Mouse (Mus musculus): Measurements from ENCODE around the gene Gm13889.

The Gm13889 gene

GRCm38 (mm10) chr2:93958216-93958615, 1.2 kb upstream of the Gm13889 start:
- DNase-seq (ENCODE audit: low read depth, low spot score) = no peak

DNA sequence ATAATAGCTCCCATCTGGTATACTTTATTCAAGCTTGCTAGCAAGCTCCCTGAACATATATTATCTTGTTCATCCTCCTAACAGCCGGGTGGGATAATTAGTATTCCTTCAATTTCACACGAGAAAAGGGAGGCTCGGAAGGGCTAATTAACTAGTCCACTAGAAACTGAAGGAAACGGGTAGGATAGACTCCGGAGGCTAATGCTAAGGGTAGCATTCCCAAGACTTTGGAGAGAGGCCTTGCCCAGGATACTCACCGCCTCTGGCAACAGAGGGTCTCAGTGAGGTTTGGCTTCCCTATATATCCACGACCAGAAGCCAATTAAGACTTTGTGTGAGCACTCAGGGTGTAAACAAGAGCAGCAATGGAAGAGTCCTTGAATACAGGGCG, 779 bp upstream of the Gm13889 start:
- no peak for DNase-seq (ENCODE audit: low read depth, low spot score)

GRCm38 (mm10) chr2:93956331-93956801, 635 bp downstream of the Gm13889 start:
- DNase-seq (ENCODE audit: low read depth, low spot score) = no peak

- DNase-seq (ENCODE audit: low read depth, low spot score) = no peak
These were observed 1.1 kb downstream of the Gm13889 start for GRCm38 (mm10) chr2:93955886-93956285.

DNA sequence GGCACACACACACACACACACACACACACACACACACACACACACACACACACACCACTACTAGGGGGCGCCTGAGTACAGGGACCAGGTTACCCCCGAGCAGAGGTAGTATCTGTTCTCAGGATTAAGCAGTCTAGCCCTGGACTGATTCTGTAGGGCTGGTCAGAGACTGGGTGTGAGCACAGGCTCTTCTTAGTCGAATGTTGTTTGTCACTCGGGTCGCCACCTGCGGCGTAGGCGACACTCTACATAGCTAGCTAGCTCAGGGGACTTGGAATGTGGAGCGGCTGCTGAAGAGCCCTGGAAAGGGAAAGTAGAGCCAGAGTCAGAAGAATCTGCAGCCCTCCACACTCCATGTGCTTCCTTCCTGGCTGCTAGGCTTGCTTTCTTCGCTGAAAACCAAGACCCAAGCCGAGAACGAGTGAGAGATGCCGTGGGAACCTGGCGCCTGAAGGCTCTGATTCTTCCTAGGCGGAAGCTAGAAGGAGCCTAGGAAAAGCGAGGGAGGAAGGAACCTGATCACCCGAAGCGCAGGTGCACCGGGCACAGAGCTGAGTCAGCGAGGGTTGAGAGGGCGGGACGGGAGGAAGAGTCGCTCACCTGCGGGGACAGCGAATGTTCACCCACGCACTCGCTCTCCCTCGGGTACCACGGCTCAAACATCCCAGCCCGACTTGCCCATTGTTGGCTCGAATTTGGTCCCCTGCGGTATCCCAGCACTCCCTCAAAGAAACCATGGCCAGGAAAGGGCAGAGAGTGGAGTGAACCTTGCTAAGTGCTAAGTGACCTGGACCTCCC, 2.0 kb downstream of the Gm13889 start:
- DNase-seq (ENCODE audit: low read depth, low spot score) = no peak

DNA sequence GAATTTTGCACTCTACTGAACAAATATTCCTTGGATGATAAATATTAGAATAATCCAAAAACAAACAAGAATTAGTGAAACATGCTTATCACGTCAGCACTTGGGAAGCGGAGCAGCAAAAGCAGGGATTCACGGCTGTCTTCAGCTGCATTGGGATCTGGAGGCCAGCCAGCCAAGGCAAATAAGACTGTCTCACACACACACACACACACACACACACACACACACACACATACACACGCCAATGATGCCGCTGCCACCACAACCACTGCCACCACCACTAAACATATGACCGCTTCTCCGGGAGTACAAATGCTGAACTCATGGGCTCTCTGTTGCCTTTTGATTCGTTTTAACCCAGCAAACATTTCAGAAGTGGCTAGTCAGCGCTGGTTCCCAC, 3.3 kb downstream of the Gm13889 start:
- DNase-seq (ENCODE audit: low read depth, low spot score) = no peak

DNA sequence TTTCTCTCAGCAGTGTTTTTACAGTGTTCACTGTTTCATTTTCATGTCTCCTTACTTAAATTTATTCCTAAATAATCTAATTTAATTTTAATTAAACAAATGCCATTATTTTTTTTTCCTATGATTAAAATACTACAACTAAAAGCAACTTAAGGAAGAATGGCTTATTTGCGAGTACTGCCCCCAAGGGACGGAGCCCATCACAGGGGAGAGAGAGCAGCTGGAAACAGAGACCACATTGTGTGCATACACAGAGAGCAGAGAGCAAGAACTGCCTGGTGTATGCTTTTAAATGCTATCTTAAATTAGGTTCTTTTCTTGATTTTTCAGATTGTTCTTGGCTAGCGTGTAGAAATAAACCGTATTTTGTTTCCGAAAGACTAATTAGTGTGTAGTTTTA, 10.0 kb downstream of the Gm13889 start:
- no peak for DNase-seq (ENCODE audit: low read depth, low spot score)

GRCm38 (mm10) chr2:93944855-93945254, 12.1 kb downstream of the Gm13889 start:
- DNase-seq (ENCODE audit: low read depth, low spot score) = no peak

GRCm38 (mm10) chr2:93944099-93944498, 12.9 kb downstream of the Gm13889 start:
- DNase-seq (ENCODE audit: low read depth, low spot score) = no peak

DNA sequence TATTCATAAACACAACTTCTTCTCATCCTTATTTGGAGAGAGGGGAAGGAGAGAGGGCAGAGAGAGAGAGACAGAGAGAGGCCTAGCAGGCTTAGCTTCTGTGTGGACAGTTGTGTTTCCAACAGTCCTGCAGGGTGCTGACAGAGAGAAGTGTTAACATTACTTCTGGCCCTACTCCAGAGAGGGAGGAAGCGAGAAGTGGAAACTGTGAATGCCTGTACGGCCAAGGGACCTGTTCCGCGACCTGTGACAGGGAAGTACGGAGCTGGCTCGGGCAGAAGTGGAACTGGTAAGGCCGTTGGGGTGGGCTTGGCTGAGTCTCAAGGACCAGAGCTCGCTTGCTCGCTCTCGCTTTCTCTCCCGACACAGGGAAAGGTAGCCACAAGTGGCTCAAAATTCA, 15.3 kb downstream of the Gm13889 start:
- no peak for DNase-seq (ENCODE audit: low read depth, low spot score)

GRCm38 (mm10) chr2:93938534-93938933, 18.5 kb downstream of the Gm13889 start:
- DNase-seq (ENCODE audit: low read depth, low spot score) = no peak

DNA sequence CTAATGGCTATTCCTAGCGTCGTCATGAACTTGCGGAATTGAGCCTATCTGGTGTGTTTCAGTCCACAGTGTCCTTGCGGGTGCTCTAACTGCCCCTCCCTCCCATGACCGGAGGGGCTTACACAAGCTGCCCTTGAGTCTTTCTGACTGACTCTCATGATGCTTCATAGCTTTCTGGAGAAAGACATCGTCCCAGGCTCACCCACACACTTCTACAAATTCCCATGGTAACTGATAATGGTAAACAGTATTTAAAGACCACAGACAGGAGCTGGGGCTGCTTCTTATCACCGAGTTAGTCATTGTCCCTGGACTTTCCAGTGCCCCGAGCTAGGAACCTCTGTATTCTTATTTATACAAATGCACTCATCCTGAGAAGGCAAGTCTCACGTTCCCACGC, 28.1 kb downstream of the Gm13889 start:
- no peak for DNase-seq (ENCODE audit: low read depth, low spot score)

- peak; percentile 68 for DNase-seq (ENCODE audit: low read depth, low spot score)
These were observed 29.1 kb downstream of the Gm13889 start for GRCm38 (mm10) chr2:93927701-93928437.

DNA sequence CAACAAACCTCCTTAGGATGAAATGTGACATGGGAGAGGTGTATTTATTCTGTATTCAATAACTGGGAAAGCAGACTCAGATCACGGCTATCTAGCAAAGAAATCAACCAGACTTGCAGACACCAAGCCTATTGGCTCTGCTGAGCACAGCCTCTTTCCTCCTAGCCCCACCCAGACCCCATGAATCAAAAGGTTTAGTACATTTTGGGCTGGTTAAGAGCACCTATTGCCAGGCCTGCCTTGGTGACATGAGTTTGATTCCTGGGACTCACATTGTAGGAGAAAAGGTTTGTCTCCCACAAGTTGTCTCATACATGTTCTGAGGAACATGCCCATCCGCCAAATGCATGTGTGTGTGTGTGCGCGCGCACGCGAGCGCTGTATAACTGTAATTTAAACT, 30.9 kb downstream of the Gm13889 start:
- DNase-seq (ENCODE audit: low read depth, low spot score) = no peak

- no peak for DNase-seq (ENCODE audit: low read depth, low spot score)
These were observed 37.9 kb downstream of the Gm13889 start for GRCm38 (mm10) chr2:93919093-93919492.

DNA sequence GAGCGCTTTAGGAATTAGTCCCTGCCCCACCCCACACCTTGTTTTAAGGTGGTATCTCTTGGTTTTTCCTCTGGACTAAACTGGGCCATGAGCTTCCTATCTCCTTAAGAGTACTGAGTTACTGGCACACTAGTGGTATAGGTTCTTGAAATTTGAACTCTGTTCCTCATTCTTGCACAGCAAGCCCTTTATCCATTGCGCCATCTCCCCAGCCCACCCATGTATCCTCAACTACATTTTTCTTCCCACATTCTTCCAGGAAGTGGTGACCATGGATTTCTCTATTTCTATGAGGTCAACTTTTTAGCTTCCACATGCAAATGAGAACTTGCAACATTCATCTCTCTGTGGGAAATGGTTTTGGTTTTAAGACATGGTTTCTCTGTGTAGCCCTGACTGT, 43.4 kb downstream of the Gm13889 start:
- no peak for DNase-seq (ENCODE audit: low read depth, low spot score)

- DNase-seq (ENCODE audit: low read depth, low spot score) = peak; percentile 80
These were observed 45.1 kb downstream of the Gm13889 start for GRCm38 (mm10) chr2:93911942-93912341.

- no peak for DNase-seq (ENCODE audit: low read depth, low spot score)
These were observed 47.3 kb downstream of the Gm13889 start for GRCm38 (mm10) chr2:93909716-93910115.

DNA sequence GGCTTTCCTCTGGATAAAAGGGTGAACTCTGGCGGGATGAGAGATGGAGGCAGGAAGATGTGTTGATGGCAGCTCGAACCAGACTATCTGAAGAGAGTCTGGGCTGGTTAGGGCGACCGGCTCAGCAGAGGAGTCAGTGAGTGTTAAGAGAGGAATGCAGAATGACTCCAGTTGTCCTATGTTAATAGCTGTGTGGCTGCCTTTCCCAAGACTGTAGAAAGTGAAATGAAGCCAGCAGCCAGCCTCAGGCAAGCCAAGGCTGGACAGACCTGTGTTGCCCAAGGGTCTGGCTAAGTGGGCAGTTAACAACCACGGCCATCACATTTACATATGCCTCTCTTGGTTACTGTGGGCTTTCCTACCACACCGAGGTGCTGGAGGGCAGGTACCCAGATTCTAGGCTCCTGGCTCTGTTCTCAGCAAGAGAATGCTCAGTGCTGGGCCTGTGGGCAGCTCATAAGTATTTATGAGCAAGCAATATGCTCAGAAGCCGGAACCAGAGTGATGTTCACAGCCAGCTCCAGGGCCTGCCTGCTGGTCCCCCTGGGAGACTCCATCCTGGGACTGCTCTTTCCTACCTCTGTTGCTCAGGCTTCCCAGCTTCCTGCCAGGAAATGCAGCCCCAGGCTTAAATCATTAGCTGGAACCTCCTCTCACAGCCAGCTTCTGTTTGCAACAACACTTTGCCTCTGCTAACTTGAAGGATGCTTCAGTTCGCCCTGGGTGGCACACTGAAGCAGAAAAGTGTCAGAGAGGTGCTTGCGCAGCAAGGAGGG, 49.3 kb downstream of the Gm13889 start:
- DNase-seq (ENCODE audit: low read depth, low spot score) = peak; percentile 77

- no peak for DNase-seq (ENCODE audit: low read depth, low spot score)
These were observed 50.7 kb downstream of the Gm13889 start for GRCm38 (mm10) chr2:93906316-93906715.

Measured in 3T3-L1 (cell line).